ENCODE assay signal across 34 mouse cellular contexts in genomic region chr8:92872063-92872759, GRCm38 (mm10). TPM values are rescaled to one million over a fixed set of nuclear protein-coding genes. Genes with fewer than 3 reads are reported as not detected.
DNase-seq lines count a peak whose midpoint lies in the region; ATAC-seq and TF ChIP-seq lines count a peak whose summit lies in the region.
"Had no signal": no experiment of that assay in that cellular context is flagged by ENCODE, and none has a peak within 500 bp of the region (broad histone marks: within the 10 kb centered on the region; RNA-seq: fewer than 3 reads in every experiment).

No protein-coding gene starts in this region.

- no peaks in the 10 kb centered on the region for H3K9me3 ChIP-seq in forebrain, postnatal 0 days (ENCODE audit: low read length)
- H3K9me3 ChIP-seq in forebrain, embryonic 10.5 days, result no peaks in the 10 kb centered on the region
- H3K9me3 ChIP-seq in midbrain, embryonic 14.5 days (ENCODE audit: control insufficient read depth, low read length), result no peaks in the 10 kb centered on the region
- no peaks in the 10 kb centered on the region for H3K9me3 ChIP-seq in midbrain, postnatal 0 days (ENCODE audit: low read length)
- H3K9me3 ChIP-seq in neural tube, embryonic 14.5 days (ENCODE audit: control insufficient read depth, low read length), result no peaks in the 10 kb centered on the region
- H3K9me3 ChIP-seq: embryonic facial prominence, embryonic 13.5 days; heart, embryonic 13.5 days; midbrain, embryonic 10.5 days had no signal

- TF ChIP-seq POLR2A in brain, embryonic 14.5 days (IDR thresholded peaks at IDR 0.05; ENCODE audit: borderline replicate concordance, extremely low read depth, insufficient read depth, insufficient read length, poor library complexity, severe bottlenecking), result no peak

- peak; percentile 13 for DNase-seq in forebrain, postnatal 0 days
- DNase-seq in forebrain, embryonic 10.5 days (ENCODE audit: extremely low spot score, low spot score), result no peak
- peak; percentile 9 for DNase-seq in midbrain, embryonic 14.5 days
- DNase-seq in midbrain, postnatal 0 days (ENCODE audit: low spot score), result no peak
- peak; percentile 62 for DNase-seq in brain, embryonic 14.5 days (ENCODE audit: low read depth)
- no peak for DNase-seq in cerebellum, postnatal 14 days
- DNase-seq: adrenal gland, adult 2 months; adrenal gland, postnatal 36 days; B cell, adult 2 months; cerebellum, adult 8-10 months; cerebellum, postnatal 36 days; embryo, embryonic 11 days; gastrocnemius, adult 2 months; gastrocnemius, postnatal 36 days; heart, adult 2 months; heart, postnatal 14 days; kidney, adult 9 months; kidney, postnatal 10 days; layer of hippocampus, postnatal 36 days; liver; lung, adult 2 months; lung, postnatal 10 days; thymus, adult 2 months; thymus, postnatal 4 days had no signal

- no peak overlapping the region for H3K27ac ChIP-seq in forebrain, postnatal 0 days (ENCODE audit: low read depth, low read length)
- no peak overlapping the region for H3K27ac ChIP-seq in forebrain, embryonic 10.5 days
- no peak overlapping the region for H3K27ac ChIP-seq in midbrain, embryonic 14.5 days (replicated peaks; ENCODE audit: low read depth, low read length)
- no peak overlapping the region for H3K27ac ChIP-seq in midbrain, postnatal 0 days (ENCODE audit: low read depth, low read length)
- H3K27ac ChIP-seq in neural tube, embryonic 14.5 days (ENCODE audit: low read depth, low read length), result peak overlapping the region; percentile 22; the same call in 1 of the 2 replicates
- H3K27ac ChIP-seq: embryonic facial prominence, embryonic 13.5 days; gastrocnemius, adult 2 months; heart, adult 2 months; heart, embryonic 13.5 days; liver, embryonic 14.5 days; midbrain, embryonic 10.5 days had no signal

- no peak overlapping the region for H3K4me3 ChIP-seq in forebrain, postnatal 0 days (ENCODE audit: low read depth, low read length)
- no peak overlapping the region for H3K4me3 ChIP-seq in forebrain, embryonic 10.5 days
- H3K4me3 ChIP-seq in midbrain, embryonic 14.5 days (replicated peaks; ENCODE audit: low read depth, low read length), result no peak overlapping the region
- no peak overlapping the region for H3K4me3 ChIP-seq in midbrain, postnatal 0 days (ENCODE audit: low read depth, low read length)
- H3K4me3 ChIP-seq in neural tube, embryonic 14.5 days (ENCODE audit: low read depth, low read length), result no peak overlapping the region
- H3K4me3 ChIP-seq: embryonic facial prominence, embryonic 13.5 days; erythroblast, embryonic 14.5 days; gastrocnemius, adult 2 months; heart, adult 2 months; heart, embryonic 13.5 days; midbrain, embryonic 10.5 days had no signal

- 39% methylated on average over 10 of the region's 10 CpGs for WGBS in forebrain, postnatal 0 days
- 78% methylated on average over 10 of the region's 10 CpGs for WGBS in forebrain, embryonic 10.5 days
- 72% methylated on average over 10 of the region's 10 CpGs for WGBS in midbrain, embryonic 14.5 days
- 63% methylated on average over 10 of the region's 10 CpGs for WGBS in midbrain, postnatal 0 days
- WGBS in neural tube, embryonic 14.5 days, result 36% methylated on average over 10 of the region's 10 CpGs

- 0 out of 2 replicates have a peak, but pooled peaks cover 5% of the 10 kb centered on the region for H3K4me1 ChIP-seq in forebrain, postnatal 0 days (ENCODE audit: insufficient read depth)
- H3K4me1 ChIP-seq in forebrain, embryonic 10.5 days, result peaks cover 4% of the 10 kb centered on the region; the same call in 1 of the 2 replicates
- H3K4me1 ChIP-seq in midbrain, embryonic 14.5 days (ENCODE audit: control insufficient read depth, insufficient read depth, low read length), result 0 out of 2 replicates have a peak, but pooled peaks cover 2% of the 10 kb centered on the region
- no peaks in the 10 kb centered on the region for H3K4me1 ChIP-seq in midbrain, postnatal 0 days (ENCODE audit: insufficient read depth, low read length)
- peaks cover 19% of the 10 kb centered on the region; the same call in 1 of the 2 replicates for H3K4me1 ChIP-seq in neural tube, embryonic 14.5 days (ENCODE audit: control insufficient read depth, insufficient read depth, low read length)
- H3K4me1 ChIP-seq: heart, embryonic 13.5 days; midbrain, embryonic 10.5 days had no signal

- TF ChIP-seq CTCF in forebrain, postnatal 0 days (IDR thresholded peaks at IDR 0.05; ENCODE audit: low read depth), result no peak
- no peak for TF ChIP-seq CTCF in midbrain, postnatal 0 days (IDR thresholded peaks at IDR 0.05)
- TF ChIP-seq CTCF in brain, embryonic 14.5 days (IDR thresholded peaks at IDR 0.05; ENCODE audit: borderline replicate concordance, extremely low read depth, insufficient read depth, insufficient read length), result no peak

- no peak overlapping the region for H3K9ac ChIP-seq in forebrain, postnatal 0 days
- H3K9ac ChIP-seq in midbrain, embryonic 14.5 days (replicated peaks; ENCODE audit: low read length), result no peak overlapping the region
- H3K9ac ChIP-seq in midbrain, postnatal 0 days (replicated peaks; ENCODE audit: low read length, poor library complexity, severe bottlenecking), result no peak overlapping the region
- no peak overlapping the region for H3K9ac ChIP-seq in neural tube, embryonic 14.5 days (replicated peaks; ENCODE audit: low read depth, low read length)
- H3K9ac ChIP-seq: embryonic facial prominence, embryonic 13.5 days; heart, embryonic 13.5 days; liver, embryonic 14.5 days had no signal

- no peak overlapping the region for H3K4me2 ChIP-seq in forebrain, postnatal 0 days (ENCODE audit: low read depth)
- no peak overlapping the region for H3K4me2 ChIP-seq in midbrain, embryonic 14.5 days (ENCODE audit: low read length)
- no peak overlapping the region for H3K4me2 ChIP-seq in midbrain, postnatal 0 days (ENCODE audit: low read depth, low read length, poor library complexity, severe bottlenecking)
- no peak overlapping the region for H3K4me2 ChIP-seq in neural tube, embryonic 14.5 days (ENCODE audit: low read depth, low read length)
- H3K4me2 ChIP-seq: embryonic facial prominence, embryonic 13.5 days; heart, embryonic 13.5 days had no signal

- peak; percentile 42 for ATAC-seq in forebrain, postnatal 0 days
- no peak for ATAC-seq in midbrain, embryonic 14.5 days (ENCODE audit: low FRiP score, low TSS enrichment)
- ATAC-seq in midbrain, postnatal 0 days (ENCODE audit: low FRiP score), result no peak
- no peak for ATAC-seq in neural tube, embryonic 14.5 days (ENCODE audit: low read depth)
- ATAC-seq: activated CD4-positive, CD25-positive, alpha-beta regulatory T cell, adult 4 months; intestine, postnatal 0 days; midbrain, embryonic 16.5 days had no signal

- no peaks in the 10 kb centered on the region for H3K36me3 ChIP-seq in forebrain, postnatal 0 days (ENCODE audit: insufficient read depth)
- H3K36me3 ChIP-seq in forebrain, embryonic 10.5 days (replicated peaks), result no peaks in the 10 kb centered on the region
- no peaks in the 10 kb centered on the region for H3K36me3 ChIP-seq in midbrain, embryonic 14.5 days (ENCODE audit: control insufficient read depth, insufficient read depth, low read length)
- H3K36me3 ChIP-seq in midbrain, postnatal 0 days (ENCODE audit: insufficient read depth, low read length), result no peaks in the 10 kb centered on the region
- no peaks in the 10 kb centered on the region for H3K36me3 ChIP-seq in neural tube, embryonic 14.5 days (ENCODE audit: control insufficient read depth, insufficient read depth, low read length)
- H3K36me3 ChIP-seq: embryonic facial prominence, embryonic 13.5 days; heart, embryonic 13.5 days; midbrain, embryonic 10.5 days had no signal

- no peaks in the 10 kb centered on the region for H3K27me3 ChIP-seq in forebrain, postnatal 0 days (ENCODE audit: insufficient read depth, low read length)
- H3K27me3 ChIP-seq in forebrain, embryonic 10.5 days (ENCODE audit: poor library complexity, severe bottlenecking), result no peaks in the 10 kb centered on the region
- no peaks in the 10 kb centered on the region for H3K27me3 ChIP-seq in midbrain, embryonic 14.5 days (ENCODE audit: control insufficient read depth, insufficient read depth, low read length)
- no peaks in the 10 kb centered on the region for H3K27me3 ChIP-seq in midbrain, postnatal 0 days (ENCODE audit: insufficient read depth, low read length)
- H3K27me3 ChIP-seq in neural tube, embryonic 14.5 days (ENCODE audit: control insufficient read depth, insufficient read depth, low read length), result no peaks in the 10 kb centered on the region
- H3K27me3 ChIP-seq: embryonic facial prominence, embryonic 13.5 days; heart, embryonic 13.5 days had no signal

RNA-seq across cellular contexts. Expression of gene Lpcat2, which starts 17.1 kb away (rescaled TPM):
- total RNA-seq in forebrain, postnatal 0 days (2014; rRNA removed), result 7.2 and 10.3 TPM in 2 replicates
- 7.3 and 9.8 TPM in 2 replicates for polyA plus RNA-seq in forebrain, postnatal 0 days (2015; fragmentation: Nextera tagmentation; extraction: Ambion mirVana)
- polyA plus RNA-seq in forebrain, embryonic 10.5 days (2016; fragmentation: Nextera tagmentation; extraction: Ambion mirVana), result 2.2 and 3.6 TPM in 2 replicates
- polyA plus RNA-seq in midbrain, embryonic 14.5 days (2014; fragmentation: Nextera tagmentation; extraction: Ambion mirVana), result 6.8 and 7.1 TPM in 2 replicates
- 5.0 and 6.2 TPM in 2 replicates for total RNA-seq in midbrain, postnatal 0 days (2014; rRNA removed)
- polyA plus RNA-seq in midbrain, postnatal 0 days (2015; fragmentation: Nextera tagmentation; extraction: Ambion mirVana), result 8.9 and 11.2 TPM in 2 replicates
- 6.7 and 7.0 TPM in 2 replicates for polyA plus RNA-seq in brain, embryonic 14.5 days (2012; rRNA removed)
- 13.1 and 13.8 TPM in 2 replicates for polyA plus RNA-seq in neural tube, embryonic 14.5 days (2014; fragmentation: Nextera tagmentation; extraction: Ambion mirVana)

RNA-seq across cellular contexts. Expression of gene Capns2, which starts 29.0 kb away (rescaled TPM):
- total RNA-seq in forebrain, postnatal 0 days (2014; rRNA removed), result 1.2 and 1.8 TPM in 2 replicates
- not detected in 2 replicates for polyA plus RNA-seq in forebrain, postnatal 0 days (2015; fragmentation: Nextera tagmentation; extraction: Ambion mirVana)
- polyA plus RNA-seq in forebrain, embryonic 10.5 days (2016; fragmentation: Nextera tagmentation; extraction: Ambion mirVana), result 0.19 TPM in 1 of 2 replicates, not detected in the other
- polyA plus RNA-seq in midbrain, embryonic 14.5 days (2014; fragmentation: Nextera tagmentation; extraction: Ambion mirVana), result 0.29 and 0.30 TPM in 2 replicates
- total RNA-seq in midbrain, postnatal 0 days (2014; rRNA removed), result 1.7 and 3.9 TPM in 2 replicates
- polyA plus RNA-seq in midbrain, postnatal 0 days (2015; fragmentation: Nextera tagmentation; extraction: Ambion mirVana), result 0.26 and 0.45 TPM in 2 replicates
- polyA plus RNA-seq in brain, embryonic 14.5 days (2012; rRNA removed), result 1.2 and 2.6 TPM in 2 replicates
- 0.42 and 0.63 TPM in 2 replicates for polyA plus RNA-seq in neural tube, embryonic 14.5 days (2014; fragmentation: Nextera tagmentation; extraction: Ambion mirVana)
- total RNA-seq: gastrocnemius, adult 2 months; gastrocnemius, postnatal 36 days; heart, adult 2 months had no signal
- polyA plus RNA-seq: activated CD4-positive, CD25-positive, alpha-beta regulatory T cell, adult 4 months; adrenal gland, adult 2 months; erythroblast, embryonic 14.5 days; heart, adult 2 months; hindbrain, embryonic 11.5 days had no signal

RNA-seq across cellular contexts. Expression of gene Mmp2, which starts 45.1 kb away (rescaled TPM):
- 11.3 and 19.5 TPM in 2 replicates for total RNA-seq in forebrain, postnatal 0 days (2014; rRNA removed)
- 12.0 and 14.2 TPM in 2 replicates for polyA plus RNA-seq in forebrain, postnatal 0 days (2015; fragmentation: Nextera tagmentation; extraction: Ambion mirVana)
- polyA plus RNA-seq in forebrain, embryonic 10.5 days (2016; fragmentation: Nextera tagmentation; extraction: Ambion mirVana), result 38.4 and 43.3 TPM in 2 replicates
- polyA plus RNA-seq in midbrain, embryonic 14.5 days (2014; fragmentation: Nextera tagmentation; extraction: Ambion mirVana), result 8.6 and 22.2 TPM in 2 replicates
- total RNA-seq in midbrain, postnatal 0 days (2014; rRNA removed), result 16.1 and 19.2 TPM in 2 replicates
- polyA plus RNA-seq in midbrain, postnatal 0 days (2015; fragmentation: Nextera tagmentation; extraction: Ambion mirVana), result 14.8 and 16.5 TPM in 2 replicates
- 22.0 and 29.7 TPM in 2 replicates for polyA plus RNA-seq in brain, embryonic 14.5 days (2012; rRNA removed)
- polyA plus RNA-seq in neural tube, embryonic 14.5 days (2014; fragmentation: Nextera tagmentation; extraction: Ambion mirVana), result 16.9 and 42.8 TPM in 2 replicates
- polyA plus RNA-seq: erythroblast, embryonic 14.5 days had no signal

Comparison
In these comparisons a context has a peak if more than half of its experiments do, and no peak if none do; other contexts are left out.
1. DNase-seq: peak in forebrain, postnatal 0 days (single experiment), midbrain, embryonic 14.5 days (single experiment) and brain, embryonic 14.5 days (single experiment); none in forebrain, embryonic 10.5 days (single experiment), midbrain, postnatal 0 days (single experiment) and cerebellum, postnatal 14 days (0 of 2).